Mouse (Mus musculus): ENCODE measurements around the gene Il10rb.

- TF ChIP-seq POLR2A (IDR thresholded peaks at IDR 0.05; ENCODE audit: insufficient read length, low read depth): no peak
- TF ChIP-seq TCF3 (IDR thresholded peaks at IDR 0.05; ENCODE audit: insufficient read length, low read depth): no peak
- no peak for TF ChIP-seq E2F4 (IDR thresholded peaks at IDR 0.05; ENCODE audit: insufficient read depth)
- no peak for TF ChIP-seq POLR2AphosphoS2 (IDR thresholded peaks at IDR 0.05; ENCODE audit: insufficient read length, low read depth)
- TF ChIP-seq MAX (IDR thresholded peaks at IDR 0.05; ENCODE audit: low read depth): no peak
Measured at GRCm38 (mm10) chr16:91425816-91426215, 19.9 kb downstream of the Il10rb start.
